Mouse (Mus musculus) MEL (cell line): ENCODE measurements at regions not wholly inside any gene's neighbourhood (a gene's known extent, or its start where the extent isn't known, plus 50 kb on each side); places are given as distances from the start of the nearest gene placed in this dataset.
A peak's percentile ranks its signal among the peaks of the same experiment; 100 is the strongest.

Experiments
- DNase-seq: peaks from one replicate; pipeline ENCODE4 v3.0.0; 2011; ENCODE audit warnings: low read depth, low spot score
- H3K27ac ChIP-seq: 2 replicates; pipeline ENCODE4 v1.5.1; 2012; ENCODE audit warnings: low read depth, mild to moderate bottlenecking, control low read depth, low read length, moderate library complexity; ENCODE audit not compliant: control insufficient read depth
- H3K27me3 ChIP-seq, 2 experiments: fragments of 150-350 bp in 1 of 2; sonication (generic) in 1 of 2; 2 replicates each; pipeline ENCODE4 v1.6.1; 2012; ENCODE audit warnings: low read length in 2 of 2, mild to moderate bottlenecking in 2 of 2, improper control_type of control experiment in 1 of 2, moderate library complexity in 1 of 2; ENCODE audit not compliant: insufficient read depth in 2 of 2, control insufficient read depth in 1 of 2
- H3K36me3 ChIP-seq, 2 experiments: 2 replicates each; pipeline ENCODE4 v1.6.1; 2012 to 2014; ENCODE audit warnings: low read length in 2 of 2, improper control_type of control experiment in 1 of 2, inconsistent platforms in 1 of 2, mild to moderate bottlenecking in 1 of 2; ENCODE audit not compliant: insufficient read depth in 2 of 2, control insufficient read depth in 1 of 2
- H3K4me1 ChIP-seq, 2 experiments: fragments of 150-350 bp in 1 of 2; sonication (generic) in 1 of 2; 2 replicates each; pipeline ENCODE4 v1.6.1; 2012; ENCODE audit warnings: low read length in 2 of 2, improper control_type of control experiment in 1 of 2, mild to moderate bottlenecking in 1 of 2; ENCODE audit not compliant: insufficient read depth in 2 of 2, control insufficient read depth in 1 of 2
- H3K4me3 ChIP-seq, 2 experiments: fragments of 150-350 bp in 1 of 2; sonication (generic) in 1 of 2; 2 replicates each; pipeline ENCODE4 v1.5.1; 2012; ENCODE audit warnings: low read depth in 2 of 2, low read length in 2 of 2, mild to moderate bottlenecking in 2 of 2, moderate library complexity in 2 of 2, control low read depth in 1 of 2, improper control_type of control experiment in 1 of 2; ENCODE audit not compliant: control insufficient read depth in 1 of 2, insufficient read depth in 1 of 2
- H3K79me2 ChIP-seq: 2 replicates; pipeline ENCODE4 v1.6.1; 2012; ENCODE audit warnings: mild to moderate bottlenecking, low read length, moderate library complexity; ENCODE audit not compliant: control insufficient read depth, poor library complexity, insufficient read depth
- H3K9ac ChIP-seq: 2 replicates; pipeline ENCODE4 v1.6.1; 2012; ENCODE audit warnings: low read depth, mild to moderate bottlenecking, control low read depth, low read length, moderate library complexity; ENCODE audit not compliant: control insufficient read depth, poor library complexity, severe bottlenecking
- H3K9me3 ChIP-seq: fragments of 150-350 bp; sonication (generic); replicated peaks from 2 replicates; pipeline ENCODE4 v1.6.1; 2012; ENCODE audit warnings: mild to moderate bottlenecking, low read length, improper control_type of control experiment, moderate library complexity; ENCODE audit not compliant: insufficient read depth
- CHD2 ChIP-seq: IDR thresholded peaks from 2 replicates; pipeline ENCODE4 v1.6.1; 2011; ENCODE audit warnings: low read length, improper control_type of control experiment
- CTCF ChIP-seq, 3 experiments: IDR thresholded peaks in 2 of 3; conservative IDR thresholded peaks in 1 of 3; 2 replicates each; pipeline ENCODE4 v1.5.1; 2011 to 2012; ENCODE audit warnings: low read length in 3 of 3, low read depth in 2 of 3, mild to moderate bottlenecking in 2 of 3, improper control_type of control experiment in 1 of 3, inconsistent platforms in 1 of 3, mixed read lengths in 1 of 3, moderate library complexity in 1 of 3; ENCODE audit not compliant: control insufficient read depth in 1 of 3, insufficient read depth in 1 of 3, poor library complexity in 1 of 3, severe bottlenecking in 1 of 3
- E2F4 ChIP-seq: IDR thresholded peaks from 2 replicates; pipeline ENCODE4 v1.6.1; 2011; ENCODE audit warnings: low read depth, low read length, improper control_type of control experiment, borderline replicate concordance
- GABPA ChIP-seq: IDR thresholded peaks from 2 replicates; pipeline ENCODE4 v1.6.1; 2012; ENCODE audit warnings: low read depth, mild to moderate bottlenecking, inconsistent platforms, low read length, improper control_type of control experiment, moderate library complexity
- GATA1 ChIP-seq: IDR thresholded peaks from 2 replicates; pipeline ENCODE4 v1.6.1; 2011; ENCODE audit warnings: low read depth, low read length, improper control_type of control experiment
- JUND ChIP-seq: IDR thresholded peaks from 2 replicates; pipeline ENCODE4 v1.6.1; 2011; ENCODE audit warnings: low read depth, mild to moderate bottlenecking, improper control_type of control experiment, low read length
- KAT2A ChIP-seq: conservative IDR thresholded peaks from 2 replicates; pipeline ENCODE4 v1.6.1; 2012; ENCODE audit warnings: low read depth, low read length, improper control_type of control experiment, inconsistent platforms
- MAFK ChIP-seq: IDR thresholded peaks from 2 replicates; pipeline ENCODE4 v1.6.1; 2011; ENCODE audit warnings: low read depth, mild to moderate bottlenecking, low read length, improper control_type of control experiment, borderline replicate concordance
- MXI1 ChIP-seq: IDR thresholded peaks from 2 replicates; pipeline ENCODE4 v1.6.1; 2011; ENCODE audit warnings: mild to moderate bottlenecking, low read depth, low read length, improper control_type of control experiment
- POLR2A ChIP-seq, 2 experiments: IDR thresholded peaks; 2 replicates each; pipeline ENCODE4 v1.6.1; 2011 to 2012; ENCODE audit warnings: low read length in 2 of 2, mild to moderate bottlenecking in 2 of 2, control low read depth in 1 of 2, improper control_type of control experiment in 1 of 2, low read depth in 1 of 2, moderate library complexity in 1 of 2; ENCODE audit not compliant: control insufficient read depth in 1 of 2, insufficient read depth in 1 of 2, poor library complexity in 1 of 2
- POLR2AphosphoS2 ChIP-seq: IDR thresholded peaks from 2 replicates; pipeline ENCODE4 v1.6.1; 2011; ENCODE audit warnings: low read length, improper control_type of control experiment
- RAD21 ChIP-seq: IDR thresholded peaks from 2 replicates; pipeline ENCODE4 v1.6.1; 2011; ENCODE audit warnings: mild to moderate bottlenecking, low read depth, low read length, improper control_type of control experiment
- UBTF ChIP-seq: IDR thresholded peaks from 2 replicates; pipeline ENCODE4 v1.6.1; 2012; ENCODE audit warnings: low read depth, mild to moderate bottlenecking, inconsistent platforms, low read length, improper control_type of control experiment, moderate library complexity, borderline replicate concordance; ENCODE audit not compliant: insufficient read depth
- USF1 ChIP-seq: IDR thresholded peaks from 2 replicates; pipeline ENCODE4 v1.6.1; 2014; ENCODE audit warnings: low read depth, mild to moderate bottlenecking, inconsistent platforms, low read length, improper control_type of control experiment, moderate library complexity
- ZKSCAN1 ChIP-seq: IDR thresholded peaks from 2 replicates; pipeline ENCODE4 v1.6.1; 2012; ENCODE audit warnings: low read depth, mild to moderate bottlenecking, inconsistent platforms, low read length, improper control_type of control experiment, moderate library complexity
- ZMIZ1 ChIP-seq: IDR thresholded peaks from 2 replicates; pipeline ENCODE4 v1.6.1; 2012; ENCODE audit warnings: low read depth, mild to moderate bottlenecking, inconsistent platforms, low read length, improper control_type of control experiment, moderate library complexity

DNA sequence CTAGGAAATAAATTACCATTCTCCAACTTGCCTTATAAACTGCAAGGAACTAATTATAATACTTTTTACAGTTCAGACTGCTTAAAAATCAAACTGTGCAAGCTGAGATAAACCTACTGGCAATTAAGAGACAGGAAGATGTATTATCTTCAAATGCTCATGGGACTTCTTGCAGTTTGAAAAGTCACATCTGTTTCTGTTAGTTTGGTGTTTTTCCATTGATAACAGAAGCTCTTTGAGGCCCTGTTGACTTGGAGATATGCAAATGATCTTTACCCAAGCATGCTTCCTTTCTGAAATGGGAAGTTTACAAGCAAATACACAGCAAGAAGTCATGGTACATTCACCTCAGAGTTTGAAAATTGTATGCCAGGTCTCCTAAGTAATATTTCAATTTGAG is 605.7 kb upstream of the Amot start (continued):
- TF ChIP-seq E2F4 (no peak), KAT2A (peak; percentile 30; the same call in 1 of the 2 replicates), JUND (peak; percentile 72; the same call in 1 of the 2 replicates), RAD21 (no peak), POLR2AphosphoS2 (no peak), MXI1 (peak; percentile 55; the same call in 1 of the 2 replicates), GATA1 (peak; percentile 100), GABPA (no peak), POLR2A (IDR thresholded peaks at IDR 0.05; ENCODE audit: control insufficient read depth in 1 of 2, insufficient read depth in 1 of 2, low read depth in 1 of 2, low read length in 2 of 2, poor library complexity in 1 of 2) (no peak), CHD2 (no peak)
- TF ChIP-seq, all 39 proteins: peak for 18

DNA sequence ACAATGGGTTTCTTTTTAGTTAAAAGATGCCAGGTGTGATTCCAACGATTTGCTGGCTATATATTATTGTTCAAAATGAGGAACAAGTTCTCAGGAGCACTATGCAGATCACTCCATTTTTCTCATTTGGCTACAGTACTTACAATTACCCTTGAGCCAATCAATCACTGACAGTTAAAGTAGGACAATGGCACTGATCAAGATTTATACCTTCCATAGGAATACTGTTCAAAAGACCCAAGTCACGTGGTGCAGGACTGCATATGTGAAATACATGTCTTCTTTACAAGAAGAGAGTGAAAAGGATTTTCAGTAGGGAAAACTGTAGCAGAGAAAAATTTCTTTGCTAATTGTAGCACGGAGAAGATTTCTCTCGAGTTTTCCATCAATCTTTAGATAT is 604.9 kb upstream of the Amot start:
- DNase-seq = peak; percentile 33
- no peak overlapping the region; the same call in 1 of the 2 replicates for H3K9ac ChIP-seq
- no peaks in the 10 kb centered on the region for H3K79me2 ChIP-seq
- H3K36me3 ChIP-seq = peaks cover 0 to 31% of the 10 kb centered on the region in 2 experiments; a peak in 2 of 4 replicates
- peak overlapping the region in 1 of 2 experiments; percentile 30; a peak in 2 of 4 replicates for H3K4me3 ChIP-seq
- peak overlapping the region; percentile 89 for H3K27ac ChIP-seq
- peaks cover 3 to 51% of the 10 kb centered on the region in 2 experiments for H3K4me1 ChIP-seq
- H3K27me3 ChIP-seq = no peaks in the 10 kb centered on the region
- TF ChIP-seq GATA1 = no peak
- TF ChIP-seq ZMIZ1 = no peak
- peak; percentile 79 for TF ChIP-seq USF1
- TF ChIP-seq MAFK = no peak
- TF ChIP-seq UBTF = no peak
- no peak for TF ChIP-seq MXI1
- no peak for TF ChIP-seq ZKSCAN1
- TF ChIP-seq CTCF (IDR thresholded peaks at IDR 0.05 in 2 of 3, conservative IDR thresholded peaks at IDR 0.05 in 1 of 3; ENCODE audit: control insufficient read depth in 1 of 3, insufficient read depth in 1 of 3, low read depth in 2 of 3, low read length in 3 of 3, poor library complexity in 1 of 3, severe bottlenecking in 1 of 3) = no peak
- H3K9me3 ChIP-seq = no peaks in the 10 kb centered on the region
